Mouse (Mus musculus): Measurements from ENCODE around the gene Dnah7a. TPM values are rescaled to one million over a fixed set of nuclear protein-coding genes. Genes with fewer than 3 reads are reported as not detected.
"Not testable (repeated sequence)": the region's sequence is repeated elsewhere in the genome, so short reads cannot be mapped to it uniquely, and the experiment has no call there.

Dnah7a gene
- total RNA-seq, 1 experiment, result 0.98 TPM

- no peaks in the 10 kb centered on the region; the same call in 1 of the 2 replicates for H3K36me3 ChIP-seq (ENCODE audit: control insufficient read depth, insufficient read depth, low read length, poor library complexity, severe bottlenecking)
- H3K9ac ChIP-seq (ENCODE audit: insufficient read depth, low read depth, low read length, poor library complexity, severe bottlenecking), result no peak overlapping the region
- peak; percentile 63 for DNase-seq (ENCODE audit: low read depth, low spot score)
- H3K4me3 ChIP-seq (ENCODE audit: insufficient read depth in 1 of 2, low read depth in 1 of 2, low read length in 2 of 2, poor library complexity in 1 of 2, severe bottlenecking in 1 of 2), result no peak overlapping the region
- TF ChIP-seq MAFK (IDR thresholded peaks at IDR 0.05; ENCODE audit: insufficient read depth, low read depth, low read length) (no peak), ZC3H11A (IDR thresholded peaks at IDR 0.05; ENCODE audit: borderline replicate concordance, low read depth, low read length) (peak; percentile 84)
- H3K9me3 ChIP-seq (ENCODE audit: control insufficient read depth, insufficient read depth, low read depth, low read length), result no peaks in the 10 kb centered on the region
- H3K4me1 ChIP-seq (ENCODE audit: control insufficient read depth in 2 of 2, insufficient read depth in 2 of 2, low read length in 2 of 2, poor library complexity in 1 of 2), result peaks cover 0 to 2% of the 10 kb centered on the region in 2 experiments; a peak in 1 of 4 replicates
- no peak overlapping the region for H3K27ac ChIP-seq (ENCODE audit: insufficient read depth, low read depth, low read length, poor library complexity, severe bottlenecking)
- in situ Hi-C loops (cut with MboI; ENCODE audit: low sequenced_read_pairs in 2 of 2, unreplicated experiment in 2 of 2), result loop anchor here (25.0 kb wide), 2 partner anchors 172 to 197 kb away; no protein-coding TSS in a partner anchor
Observed at GRCm38 (mm10) chr1:53715446-53715845, 8.9 kb upstream of the Dnah7a start.

GRCm38 (mm10) chr1:53713383-53713782 is 6.8 kb upstream of the Dnah7a start:
- not testable (repeated sequence) for DNase-seq (ENCODE audit: low read depth, low spot score); H3K36me3 ChIP-seq (ENCODE audit: control insufficient read depth, insufficient read depth, low read length, poor library complexity, severe bottlenecking); H3K4me3 ChIP-seq (ENCODE audit: insufficient read depth in 1 of 2, low read depth in 1 of 2, low read length in 2 of 2, poor library complexity in 1 of 2, severe bottlenecking in 1 of 2); H3K9ac ChIP-seq (ENCODE audit: insufficient read depth, low read depth, low read length, poor library complexity, severe bottlenecking); H3K27ac ChIP-seq (ENCODE audit: insufficient read depth, low read depth, low read length, poor library complexity, severe bottlenecking); H3K4me1 ChIP-seq (ENCODE audit: control insufficient read depth in 2 of 2, insufficient read depth in 2 of 2, low read length in 2 of 2, poor library complexity in 1 of 2); H3K9me3 ChIP-seq (ENCODE audit: control insufficient read depth, insufficient read depth, low read depth, low read length)
- in situ Hi-C loops (cut with MboI; ENCODE audit: low sequenced_read_pairs in 2 of 2, unreplicated experiment in 2 of 2), result loop anchor here (25.0 kb wide), 2 partner anchors 174 to 199 kb away; no protein-coding TSS in a partner anchor

- Histone ChIP-seq H3K9me3 (ENCODE audit: control insufficient read depth, insufficient read depth, low read depth, low read length) (no peaks in the 10 kb centered on the region), H3K4me1 (ENCODE audit: control insufficient read depth in 2 of 2, insufficient read depth in 2 of 2, low read length in 2 of 2, poor library complexity in 1 of 2) (peaks cover 0 to 2% of the 10 kb centered on the region in 2 experiments; a peak in 1 of 4 replicates), H3K4me3 (ENCODE audit: insufficient read depth in 1 of 2, low read depth in 1 of 2, low read length in 2 of 2, poor library complexity in 1 of 2, severe bottlenecking in 1 of 2) (0 out of 4 replicates have a peak overlapping the region, but pooled peaks of 1 of the 2 experiments have one; percentile 20), H3K36me3 (ENCODE audit: control insufficient read depth, insufficient read depth, low read length, poor library complexity, severe bottlenecking) (no peaks in the 10 kb centered on the region), H3K9ac (ENCODE audit: insufficient read depth, low read depth, low read length, poor library complexity, severe bottlenecking) (no peak overlapping the region), H3K27ac (ENCODE audit: insufficient read depth, low read depth, low read length, poor library complexity, severe bottlenecking) (no peak overlapping the region)
- TF ChIP-seq MAFK (IDR thresholded peaks at IDR 0.05; ENCODE audit: insufficient read depth, low read depth, low read length) (no peak), HCFC1 (IDR thresholded peaks at IDR 0.05; ENCODE audit: borderline replicate concordance, insufficient read depth, low read length) (no peak), ZC3H11A (IDR thresholded peaks at IDR 0.05; ENCODE audit: borderline replicate concordance, low read depth, low read length) (no peak), ZNF384 (IDR thresholded peaks at IDR 0.05; ENCODE audit: low read depth, low read length) (no peak), CHD2 (IDR thresholded peaks at IDR 0.05; ENCODE audit: low read depth, low read length) (no peak)
- no peak for DNase-seq (ENCODE audit: low read depth, low spot score)
- in situ Hi-C loops (cut with MboI; ENCODE audit: low sequenced_read_pairs in 2 of 2, unreplicated experiment in 2 of 2), result loop anchor here (25.0 kb wide), 2 partner anchors 176 to 201 kb away; no protein-coding TSS in a partner anchor
Observed at GRCm38 (mm10) chr1:53711069-53711468, 4.5 kb upstream of the Dnah7a start.

GRCm38 (mm10) chr1:53709602-53710001 is 3.0 kb upstream of the Dnah7a start:
- H3K4me1 ChIP-seq (ENCODE audit: control insufficient read depth in 2 of 2, insufficient read depth in 2 of 2, low read length in 2 of 2, poor library complexity in 1 of 2); H3K27ac ChIP-seq (ENCODE audit: insufficient read depth, low read depth, low read length, poor library complexity, severe bottlenecking); H3K4me3 ChIP-seq (ENCODE audit: insufficient read depth in 1 of 2, low read depth in 1 of 2, low read length in 2 of 2, poor library complexity in 1 of 2, severe bottlenecking in 1 of 2); DNase-seq (ENCODE audit: low read depth, low spot score); H3K9me3 ChIP-seq (ENCODE audit: control insufficient read depth, insufficient read depth, low read depth, low read length); H3K9ac ChIP-seq (ENCODE audit: insufficient read depth, low read depth, low read length, poor library complexity, severe bottlenecking); H3K36me3 ChIP-seq (ENCODE audit: control insufficient read depth, insufficient read depth, low read length, poor library complexity, severe bottlenecking): not testable (repeated sequence)
- in situ Hi-C loops (cut with MboI; ENCODE audit: low sequenced_read_pairs in 2 of 2, unreplicated experiment in 2 of 2), result loop anchor here (25.0 kb wide), 2 partner anchors 178 to 203 kb away; no protein-coding TSS in a partner anchor

DNA sequence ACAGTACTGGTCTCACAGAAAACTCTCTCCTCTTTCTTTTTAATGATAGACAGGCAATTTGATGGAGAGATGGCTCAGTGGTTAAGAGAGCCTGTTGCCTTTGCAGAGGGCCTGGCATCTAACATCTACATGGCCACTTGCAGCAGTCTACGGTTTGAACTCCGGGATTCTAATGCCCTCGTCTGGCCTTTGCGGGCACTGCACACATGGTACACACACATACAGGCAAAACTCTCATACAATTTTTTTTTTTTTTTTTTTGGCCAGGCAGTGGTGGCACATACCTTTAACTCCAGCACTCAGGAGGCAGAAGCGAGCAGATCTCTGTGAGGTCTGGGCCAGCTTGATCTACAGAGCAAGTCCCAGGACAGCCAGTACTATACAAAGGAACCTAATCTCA is 2.4 kb downstream of the Dnah7a start:
- no peak overlapping the region for H3K27ac ChIP-seq (ENCODE audit: insufficient read depth, low read depth, low read length, poor library complexity, severe bottlenecking)
- no peak overlapping the region for H3K4me3 ChIP-seq (ENCODE audit: insufficient read depth in 1 of 2, low read depth in 1 of 2, low read length in 2 of 2, poor library complexity in 1 of 2, severe bottlenecking in 1 of 2)
- TF ChIP-seq HCFC1 (IDR thresholded peaks at IDR 0.05; ENCODE audit: borderline replicate concordance, insufficient read depth, low read length), result no peak
- TF ChIP-seq ZC3H11A (IDR thresholded peaks at IDR 0.05; ENCODE audit: borderline replicate concordance, low read depth, low read length), result peak; percentile 94
- no peak for TF ChIP-seq CHD2 (IDR thresholded peaks at IDR 0.05; ENCODE audit: low read depth, low read length)
- peak; percentile 88 for TF ChIP-seq ZNF384 (IDR thresholded peaks at IDR 0.05; ENCODE audit: low read depth, low read length)
- in situ Hi-C loops (cut with MboI; ENCODE audit: low sequenced_read_pairs in 2 of 2, unreplicated experiment in 2 of 2), result loop anchor here (25.0 kb wide), 2 partner anchors 183 to 208 kb away; no protein-coding TSS in a partner anchor
- no peaks in the 10 kb centered on the region for H3K4me1 ChIP-seq (ENCODE audit: control insufficient read depth in 2 of 2, insufficient read depth in 2 of 2, low read length in 2 of 2, poor library complexity in 1 of 2)
- H3K9ac ChIP-seq (ENCODE audit: insufficient read depth, low read depth, low read length, poor library complexity, severe bottlenecking), result no peak overlapping the region
- H3K9me3 ChIP-seq (ENCODE audit: control insufficient read depth, insufficient read depth, low read depth, low read length), result no peaks in the 10 kb centered on the region
- peak; percentile 31 for DNase-seq (ENCODE audit: low read depth, low spot score)
- no peaks in the 10 kb centered on the region for H3K36me3 ChIP-seq (ENCODE audit: control insufficient read depth, insufficient read depth, low read length, poor library complexity, severe bottlenecking)

DNA sequence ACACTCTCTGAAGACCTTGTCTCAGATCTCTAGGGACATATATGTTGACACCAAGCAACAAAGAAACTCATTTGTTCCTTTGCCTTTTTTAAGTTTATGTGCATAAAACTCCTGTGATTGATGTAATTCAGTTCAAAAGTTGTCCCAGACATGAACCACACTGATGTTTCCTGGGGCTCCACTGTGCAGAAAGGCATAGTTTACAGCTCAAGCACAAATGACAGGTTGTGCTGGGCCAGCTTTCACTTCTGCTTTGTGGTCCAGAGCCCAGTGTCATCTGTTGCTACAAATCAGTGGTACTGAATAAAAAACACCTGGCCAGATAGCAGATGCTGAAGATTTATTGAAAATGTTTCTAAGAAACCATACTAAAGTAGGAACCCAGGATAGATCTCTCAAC is 42.3 kb downstream of the Dnah7a start:
- H3K36me3 ChIP-seq (ENCODE audit: control insufficient read depth, insufficient read depth, low read length, poor library complexity, severe bottlenecking); H3K4me1 ChIP-seq (ENCODE audit: control insufficient read depth in 2 of 2, insufficient read depth in 2 of 2, low read length in 2 of 2, poor library complexity in 1 of 2); in situ Hi-C loops (cut with MboI; ENCODE audit: low sequenced_read_pairs in 2 of 2, unreplicated experiment in 2 of 2); H3K9ac ChIP-seq (ENCODE audit: insufficient read depth, low read depth, low read length, poor library complexity, severe bottlenecking); H3K4me3 ChIP-seq (ENCODE audit: insufficient read depth in 1 of 2, low read depth in 1 of 2, low read length in 2 of 2, poor library complexity in 1 of 2, severe bottlenecking in 1 of 2); H3K27ac ChIP-seq (ENCODE audit: insufficient read depth, low read depth, low read length, poor library complexity, severe bottlenecking); DNase-seq (ENCODE audit: low read depth, low spot score); H3K9me3 ChIP-seq (ENCODE audit: control insufficient read depth, insufficient read depth, low read depth, low read length): not testable (repeated sequence)
